Mouse (Mus musculus) MEL (cell line): ENCODE data around the gene Ankrd22. TPM values are rescaled to one million over a fixed set of nuclear protein-coding genes. Genes with fewer than 3 reads are reported as not detected.

ENCODE experiments used
- DNase-seq: peaks from one replicate; pipeline ENCODE4 v3.0.0; 2011; ENCODE audit warnings: low read depth, low spot score
- H3K27ac ChIP-seq: 2 replicates; pipeline ENCODE4 v1.5.1; 2012; ENCODE audit warnings: low read depth, mild to moderate bottlenecking, control low read depth, low read length, moderate library complexity; ENCODE audit not compliant: control insufficient read depth
- H3K27me3 ChIP-seq, 2 experiments: fragments of 150-350 bp in 1 of 2; sonication (generic) in 1 of 2; 2 replicates each; pipeline ENCODE4 v1.6.1; 2012; ENCODE audit warnings: low read length in 2 of 2, mild to moderate bottlenecking in 2 of 2, improper control_type of control experiment in 1 of 2, moderate library complexity in 1 of 2; ENCODE audit not compliant: insufficient read depth in 2 of 2, control insufficient read depth in 1 of 2
- H3K36me3 ChIP-seq, 2 experiments: 2 replicates each; pipeline ENCODE4 v1.6.1; 2012 to 2014; ENCODE audit warnings: low read length in 2 of 2, improper control_type of control experiment in 1 of 2, inconsistent platforms in 1 of 2, mild to moderate bottlenecking in 1 of 2; ENCODE audit not compliant: insufficient read depth in 2 of 2, control insufficient read depth in 1 of 2
- H3K4me1 ChIP-seq, 2 experiments: fragments of 150-350 bp in 1 of 2; sonication (generic) in 1 of 2; 2 replicates each; pipeline ENCODE4 v1.6.1; 2012; ENCODE audit warnings: low read length in 2 of 2, improper control_type of control experiment in 1 of 2, mild to moderate bottlenecking in 1 of 2; ENCODE audit not compliant: insufficient read depth in 2 of 2, control insufficient read depth in 1 of 2
- H3K4me3 ChIP-seq, 2 experiments: fragments of 150-350 bp in 1 of 2; sonication (generic) in 1 of 2; 2 replicates each; pipeline ENCODE4 v1.5.1; 2012; ENCODE audit warnings: low read depth in 2 of 2, low read length in 2 of 2, mild to moderate bottlenecking in 2 of 2, moderate library complexity in 2 of 2, control low read depth in 1 of 2, improper control_type of control experiment in 1 of 2; ENCODE audit not compliant: control insufficient read depth in 1 of 2, insufficient read depth in 1 of 2
- H3K79me2 ChIP-seq: 2 replicates; pipeline ENCODE4 v1.6.1; 2012; ENCODE audit warnings: mild to moderate bottlenecking, low read length, moderate library complexity; ENCODE audit not compliant: control insufficient read depth, poor library complexity, insufficient read depth
- H3K9ac ChIP-seq: 2 replicates; pipeline ENCODE4 v1.6.1; 2012; ENCODE audit warnings: low read depth, mild to moderate bottlenecking, control low read depth, low read length, moderate library complexity; ENCODE audit not compliant: control insufficient read depth, poor library complexity, severe bottlenecking
- H3K9me3 ChIP-seq: fragments of 150-350 bp; sonication (generic); replicated peaks from 2 replicates; pipeline ENCODE4 v1.6.1; 2012; ENCODE audit warnings: mild to moderate bottlenecking, low read length, improper control_type of control experiment, moderate library complexity; ENCODE audit not compliant: insufficient read depth
- BHLHE40 ChIP-seq: IDR thresholded peaks from 2 replicates; pipeline ENCODE4 v1.6.1; 2012; ENCODE audit warnings: low read depth, mild to moderate bottlenecking, inconsistent platforms, low read length, improper control_type of control experiment, borderline replicate concordance
- CHD2 ChIP-seq: IDR thresholded peaks from 2 replicates; pipeline ENCODE4 v1.6.1; 2011; ENCODE audit warnings: low read length, improper control_type of control experiment
- CTCF ChIP-seq, 3 experiments: IDR thresholded peaks in 2 of 3; conservative IDR thresholded peaks in 1 of 3; 2 replicates each; pipeline ENCODE4 v1.5.1; 2011 to 2012; ENCODE audit warnings: low read length in 3 of 3, low read depth in 2 of 3, mild to moderate bottlenecking in 2 of 3, improper control_type of control experiment in 1 of 3, inconsistent platforms in 1 of 3, mixed read lengths in 1 of 3, moderate library complexity in 1 of 3; ENCODE audit not compliant: control insufficient read depth in 1 of 3, insufficient read depth in 1 of 3, poor library complexity in 1 of 3, severe bottlenecking in 1 of 3
- ELF1 ChIP-seq: IDR thresholded peaks from 2 replicates; pipeline ENCODE4 v1.6.1; 2014; ENCODE audit warnings: low read depth, mild to moderate bottlenecking, inconsistent platforms, low read length, improper control_type of control experiment, moderate library complexity
- ETS1 ChIP-seq: IDR thresholded peaks from 2 replicates; pipeline ENCODE4 v1.6.1; 2012; ENCODE audit warnings: low read depth, mild to moderate bottlenecking, inconsistent platforms, low read length, improper control_type of control experiment, moderate library complexity
- GABPA ChIP-seq: IDR thresholded peaks from 2 replicates; pipeline ENCODE4 v1.6.1; 2012; ENCODE audit warnings: low read depth, mild to moderate bottlenecking, inconsistent platforms, low read length, improper control_type of control experiment, moderate library complexity
- KAT2A ChIP-seq: conservative IDR thresholded peaks from 2 replicates; pipeline ENCODE4 v1.6.1; 2012; ENCODE audit warnings: low read depth, low read length, improper control_type of control experiment, inconsistent platforms
- MAFK ChIP-seq: IDR thresholded peaks from 2 replicates; pipeline ENCODE4 v1.6.1; 2011; ENCODE audit warnings: low read depth, mild to moderate bottlenecking, low read length, improper control_type of control experiment, borderline replicate concordance
- MAZ ChIP-seq: IDR thresholded peaks from 2 replicates; pipeline ENCODE4 v1.6.1; 2012; ENCODE audit warnings: low read depth, mild to moderate bottlenecking, inconsistent platforms, low read length, improper control_type of control experiment
- MYC ChIP-seq: IDR thresholded peaks from 2 replicates; pipeline ENCODE4 v1.6.1; 2011; ENCODE audit warnings: low read depth, mild to moderate bottlenecking, low read length, improper control_type of control experiment, moderate library complexity
- NELFE ChIP-seq: IDR thresholded peaks from 2 replicates; pipeline ENCODE4 v1.6.1; 2011; ENCODE audit warnings: low read depth, low read length, improper control_type of control experiment
- POLR2AphosphoS2 ChIP-seq: IDR thresholded peaks from 2 replicates; pipeline ENCODE4 v1.6.1; 2011; ENCODE audit warnings: low read length, improper control_type of control experiment
- POLR2AphosphoS5 ChIP-seq: IDR thresholded peaks from 2 replicates; pipeline ENCODE4 v1.6.1; 2012; ENCODE audit warnings: low read depth, borderline replicate concordance, mild to moderate bottlenecking, inconsistent platforms, low read length, moderate library complexity, mixed read lengths
- TAL1 ChIP-seq: IDR thresholded peaks from 2 replicates; pipeline ENCODE4 v1.6.1; 2012; ENCODE audit warnings: mild to moderate bottlenecking, inconsistent platforms, low read length, moderate library complexity, mixed read lengths
- TBP ChIP-seq: IDR thresholded peaks from 2 replicates; pipeline ENCODE4 v1.8.0; 2011; ENCODE audit warnings: low read depth, low read length, improper control_type of control experiment
- TCF12 ChIP-seq: IDR thresholded peaks from 2 replicates; pipeline ENCODE4 v1.6.1; 2014; ENCODE audit warnings: low read depth, mild to moderate bottlenecking, inconsistent platforms, low read length, improper control_type of control experiment, moderate library complexity
- UBTF ChIP-seq: IDR thresholded peaks from 2 replicates; pipeline ENCODE4 v1.6.1; 2012; ENCODE audit warnings: low read depth, mild to moderate bottlenecking, inconsistent platforms, low read length, improper control_type of control experiment, moderate library complexity, borderline replicate concordance; ENCODE audit not compliant: insufficient read depth
- USF2 ChIP-seq, 2 experiments: IDR thresholded peaks; 2 replicates each; pipeline ENCODE4 v1.6.1; 2011 to 2012; ENCODE audit warnings: improper control_type of control experiment in 2 of 2, low read length in 2 of 2, borderline replicate concordance in 1 of 2, inconsistent platforms in 1 of 2, low read depth in 1 of 2, mild to moderate bottlenecking in 1 of 2; ENCODE audit not compliant: insufficient read depth in 1 of 2
- ZC3H11A ChIP-seq: IDR thresholded peaks from 2 replicates; pipeline ENCODE4 v1.6.1; 2012; ENCODE audit warnings: low read depth, mild to moderate bottlenecking, inconsistent platforms, low read length, improper control_type of control experiment
- ZKSCAN1 ChIP-seq: IDR thresholded peaks from 2 replicates; pipeline ENCODE4 v1.6.1; 2012; ENCODE audit warnings: low read depth, mild to moderate bottlenecking, inconsistent platforms, low read length, improper control_type of control experiment, moderate library complexity
- ZNF384 ChIP-seq: IDR thresholded peaks from 2 replicates; pipeline ENCODE4 v1.6.1; 2012; ENCODE audit warnings: low read depth, mild to moderate bottlenecking, inconsistent platforms, low read length, improper control_type of control experiment
- polyA plus RNA-seq, 2 experiments: library from polyadenylated mRNA; stranded (reverse) in 1 of 2; unstranded in 1 of 2; fragments of >175 nt in 1 of 2; fragments of >200 nt in 1 of 2; gene quantifications; 2 replicates each; pipeline versions ENCODE4 v1.2.1 to v1.2.4; 2012; ENCODE audit warnings: low replicate concordance in 2 of 2, low read depth in 1 of 2; ENCODE audit not compliant: insufficient read length in 2 of 2, insufficient read depth in 1 of 2, missing spikeins in 1 of 2
- total RNA-seq: library from RNA; depleted of rRNA; stranded (reverse); fragments of 300-350 nt; gene quantifications from 2 replicates; pipeline ENCODE4 v1.2.3, GENCODE M21; 2012; rRNA removed

The Ankrd22 gene
- total RNA-seq: not detected in 2 replicates
- not detected for polyA plus RNA-seq

DNA sequence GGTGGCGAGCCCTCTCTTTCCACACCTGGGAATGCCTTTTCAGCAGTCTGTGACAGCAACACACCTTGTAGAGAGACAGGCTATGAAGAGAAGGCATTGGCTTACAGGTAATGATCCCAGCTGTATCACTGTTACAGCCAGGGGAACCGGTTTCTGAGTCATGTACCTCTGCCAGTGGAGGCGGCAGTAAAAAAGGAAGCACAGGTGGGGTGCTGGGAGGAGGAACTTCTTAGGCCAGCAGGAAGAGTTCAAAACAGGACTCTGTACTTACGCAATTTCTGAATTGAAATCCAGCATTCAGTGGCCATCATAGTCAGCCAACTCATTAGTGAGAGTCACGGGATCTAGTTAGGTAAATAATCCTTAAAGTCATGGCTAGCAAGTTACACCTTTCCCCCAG lies at the start of gene Ankrd22:
TSS of gene Ankrd22 (minus strand) at position 163 of the 400 bp plus-strand sequence.
- no peak within 1 kb of the TSS for H3K27ac ChIP-seq
- no peak for DNase-seq
- H3K27me3 ChIP-seq: no peaks in the 10 kb centered on the region
- no peaks in the 10 kb centered on the region for H3K36me3 ChIP-seq
- H3K4me1 ChIP-seq: no peaks in the 10 kb centered on the region
- no peaks in the 10 kb centered on the region for H3K9me3 ChIP-seq
- TF ChIP-seq ETS1 (no peak), ZKSCAN1 (no peak), GABPA (no peak), ZNF384 (no peak), KAT2A (no peak), CHD2 (no peak), TCF12 (no peak), MYC (no peak), BHLHE40 (no peak), TBP (no peak), ZC3H11A (no peak), MAZ (no peak)
- H3K9ac ChIP-seq: no peak within 1 kb of the TSS
- no peak within 1 kb of the TSS for H3K4me3 ChIP-seq
- H3K79me2 ChIP-seq: no peaks in the 10 kb centered on the region

DNA sequence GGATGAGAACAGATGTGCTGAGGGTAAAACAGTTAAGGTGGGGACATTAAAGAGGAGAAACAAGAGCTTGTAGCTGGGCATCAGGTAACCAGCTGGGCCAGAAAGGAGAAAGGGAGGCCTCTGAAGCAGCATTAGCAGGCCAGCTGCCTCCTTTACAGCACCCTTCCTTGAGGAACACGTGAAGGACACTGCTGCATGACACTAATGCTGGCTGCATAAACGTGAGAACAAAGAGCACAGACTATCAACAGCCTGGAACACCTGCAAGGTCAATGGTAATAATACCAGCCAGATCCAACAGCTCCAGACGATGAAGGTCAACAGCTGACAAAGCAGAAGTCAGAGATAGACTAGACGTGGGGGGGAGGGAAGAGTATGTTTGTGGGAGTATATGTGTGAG lies 48.3 kb upstream of the Ankrd22 start:
- no peak for DNase-seq
- H3K27me3 ChIP-seq: no peaks in the 10 kb centered on the region
- no peak overlapping the region for H3K27ac ChIP-seq
- H3K79me2 ChIP-seq: no peaks in the 10 kb centered on the region
- H3K36me3 ChIP-seq: no peaks in the 10 kb centered on the region
- no peak overlapping the region for H3K9ac ChIP-seq
- no peaks in the 10 kb centered on the region for H3K9me3 ChIP-seq
- H3K4me1 ChIP-seq: no peaks in the 10 kb centered on the region
- H3K4me3 ChIP-seq: no peak overlapping the region
- no peak for TF ChIP-seq MAZ
- TF ChIP-seq CHD2: no peak
- no peak for TF ChIP-seq TCF12
- TF ChIP-seq USF2 (IDR thresholded peaks at IDR 0.05; ENCODE audit: borderline replicate concordance in 1 of 2, insufficient read depth in 1 of 2, low read depth in 1 of 2, low read length in 2 of 2): no peak
- TF ChIP-seq MAFK: no peak
- TF ChIP-seq ELF1: no peak
- TF ChIP-seq UBTF: no peak
- no peak for TF ChIP-seq POLR2AphosphoS5
- TF ChIP-seq ETS1: no peak
- no peak for TF ChIP-seq GABPA
- TF ChIP-seq NELFE: no peak
- no peak for TF ChIP-seq CTCF (IDR thresholded peaks at IDR 0.05 in 2 of 3, conservative IDR thresholded peaks at IDR 0.05 in 1 of 3; ENCODE audit: control insufficient read depth in 1 of 3, insufficient read depth in 1 of 3, low read depth in 2 of 3, low read length in 3 of 3, poor library complexity in 1 of 3, severe bottlenecking in 1 of 3)
- no peak for TF ChIP-seq MYC
- TF ChIP-seq KAT2A: no peak
- no peak for TF ChIP-seq POLR2AphosphoS2
- TF ChIP-seq TAL1: no peak
